In the genomic region with DNA sequence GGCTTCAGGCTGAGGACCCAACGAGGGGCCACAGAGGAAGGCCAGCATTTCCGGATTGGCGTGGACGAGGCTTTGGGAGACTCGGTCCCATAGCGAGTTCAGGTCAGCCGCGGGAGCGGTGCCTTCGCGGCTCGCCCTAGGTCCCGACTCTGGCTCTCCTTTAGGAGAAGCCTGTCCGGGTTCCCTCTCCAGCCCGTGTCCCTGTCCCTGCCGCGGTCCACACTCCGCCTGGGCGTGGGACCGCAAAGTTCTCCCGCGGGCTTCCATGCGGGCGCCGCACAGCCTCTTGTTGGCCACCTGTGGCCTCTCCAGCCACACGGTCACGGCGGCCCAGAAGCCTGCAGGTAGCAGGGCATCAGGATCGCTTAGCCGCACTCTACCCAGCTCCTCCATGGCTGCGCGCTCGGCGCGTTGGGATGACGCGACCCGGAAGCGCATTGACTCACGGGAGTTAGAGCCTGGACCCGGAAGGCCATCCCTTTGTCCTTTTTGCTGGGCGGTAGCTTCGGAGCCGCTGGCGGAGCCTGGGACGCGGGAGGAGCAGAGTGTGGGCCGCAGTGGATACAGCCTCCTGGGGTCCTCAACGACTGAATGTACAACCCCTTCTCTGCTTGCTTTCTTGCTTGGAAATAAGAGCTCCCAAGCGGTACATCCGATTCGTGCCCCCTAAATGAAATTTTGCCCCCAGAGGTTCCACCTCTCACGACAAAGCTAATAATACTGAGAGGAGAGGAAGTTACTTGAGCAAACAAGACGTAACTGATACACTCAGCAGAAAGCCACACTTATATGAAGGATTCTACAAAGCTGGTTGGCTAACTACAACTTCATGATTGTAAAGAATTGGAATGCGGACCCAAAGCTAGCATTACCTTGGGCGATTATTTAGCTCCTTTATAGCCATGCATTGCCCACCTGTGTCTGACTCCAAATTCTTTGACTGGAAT, we compare ENCODE assay signal across 8 mouse cellular contexts. TPM values are rescaled to one million over a fixed set of nuclear protein-coding genes. Genes with fewer than 3 reads are reported as not detected.
A peak's percentile ranks its signal among the peaks of the same experiment; 100 is the strongest.
DNase-seq lines count a peak whose midpoint lies in the region; ATAC-seq lines count a peak whose summit lies in the region.

TSS of gene Trmt44 (minus strand) at position 418 of the 947 bp plus-strand sequence.

- 4% methylated on average over 56 of the region's 56 CpGs for WGBS in hindbrain, embryonic 13.5 days

- H3K4me1 ChIP-seq in hindbrain, embryonic 13.5 days (replicated peaks), result peaks cover 12% of the 10 kb centered on the region

- H3K27me3 ChIP-seq in hindbrain, embryonic 13.5 days, result peaks cover 15% of the 10 kb centered on the region

- H3K4me3 ChIP-seq in hindbrain, embryonic 13.5 days, result peak within 1 kb of the TSS; percentile 96

- peaks cover 38% of the 10 kb centered on the region for H3K36me3 ChIP-seq in hindbrain, embryonic 13.5 days

- H3K9ac ChIP-seq in hindbrain, embryonic 13.5 days, result peak within 1 kb of the TSS; percentile 87

- peak within 1 kb of the TSS; percentile 98 for H3K4me2 ChIP-seq in hindbrain, embryonic 13.5 days

- DNase-seq in Muller cell, postnatal 12 days (ENCODE audit: inconsistent ontology term), result peak; percentile 88
- peak; percentile 91 for DNase-seq in cerebellum, adult 9-11 months
- DNase-seq in frontal cortex, postnatal 10 days (ENCODE audit: low spot score in 2 of 2), result peak; percentile 80 to 92
- DNase-seq in layer of hippocampus, postnatal 25 days (ENCODE audit: extremely low spot score in 1 of 2, low spot score in 1 of 2), result peak; percentile 87 to 92
- DNase-seq in lung, postnatal 25 days (ENCODE audit: low spot score), result peak; percentile 93
- peak; percentile 95 for DNase-seq in retina, embryonic 14.5 days (ENCODE audit: low spot score)
- peak; percentile 92 for DNase-seq in thymus, postnatal 4 days

- peak; percentile 95 for ATAC-seq in hindbrain, embryonic 13.5 days (ENCODE audit: low FRiP score)

- peak within 1 kb of the TSS; percentile 92 for H3K27ac ChIP-seq in hindbrain, embryonic 13.5 days

- H3K9me3 ChIP-seq in hindbrain, embryonic 13.5 days, result no peaks in the 10 kb centered on the region

RNA-seq across cellular contexts. Expression of gene Trmt44, which starts in this region (rescaled TPM):
- polyA plus RNA-seq in hindbrain, embryonic 13.5 days (2015; fragmentation: Nextera tagmentation; extraction: Ambion mirVana), result 7.5 and 8.2 TPM in 2 replicates
- 1 to 10 TPM; 6.1 to 7.1 TPM for total RNA-seq in layer of hippocampus, postnatal 25 days (2021)

Comparison
In these comparisons a context has a peak if more than half of its experiments do, and no peak if none do; other contexts are left out.
1. Peak in every context shown above with its lines: DNase-seq, ATAC-seq, H3K4me3 ChIP-seq and H3K27ac ChIP-seq.